Mouse (Mus musculus) spleen, adult 2 months (tissue): ENCODE measurements around the gene Igf2bp1. TPM values are rescaled to one million over a fixed set of nuclear protein-coding genes. Genes with fewer than 3 reads are reported as not detected.

Experiments used
- DNase-seq, 2 experiments: peaks; one replicate each; pipeline versions ENCODE4 v3.0.0 to v3.0.0-alpha.2; 2012 to 2021; ENCODE audit warnings: low spot score in 2 of 2, low read depth in 1 of 2
- H3K27ac ChIP-seq: fragments of 200-500 bp; 2 replicates; pipeline ENCODE4 v1.5.1; 2012; ENCODE audit warnings: low read length, inconsistent platforms; ENCODE audit not compliant: insufficient read depth
- H3K27me3 ChIP-seq: fragments of 200-500 bp; 2 replicates; pipeline ENCODE4 v1.6.1; 2012; ENCODE audit warnings: mild to moderate bottlenecking, moderate library complexity, low read length, inconsistent platforms; ENCODE audit not compliant: control insufficient read depth, insufficient read depth
- H3K36me3 ChIP-seq: fragments of 200-500 bp; 2 replicates; pipeline ENCODE4 v1.6.1; 2012; ENCODE audit warnings: mild to moderate bottlenecking, low read length, inconsistent platforms; ENCODE audit not compliant: control insufficient read depth, insufficient read depth
- H3K4me1 ChIP-seq: fragments of 200-500 bp; 2 replicates; pipeline ENCODE4 v1.6.1; 2011; ENCODE audit warnings: inconsistent platforms; ENCODE audit not compliant: control insufficient read depth, insufficient read depth, insufficient read length
- H3K4me3 ChIP-seq: fragments of 200-500 bp; 2 replicates; pipeline ENCODE4 v1.5.1; 2011; ENCODE audit warnings: mild to moderate bottlenecking, inconsistent platforms; ENCODE audit not compliant: insufficient read depth, insufficient read length; ENCODE audit errors: extremely low read depth
- CTCF ChIP-seq: fragments of 200-500 bp; IDR thresholded peaks from 2 replicates; pipeline ENCODE4 v1.5.1; 2011; ENCODE audit warnings: mild to moderate bottlenecking, inconsistent platforms; ENCODE audit not compliant: insufficient read depth, insufficient read length, insufficient replicate concordance; ENCODE audit errors: extremely low read depth
- POLR2A ChIP-seq: fragments of 200-500 bp; IDR thresholded peaks from 2 replicates; pipeline ENCODE4 v1.6.1; 2011; ENCODE audit warnings: low read depth, low read length, inconsistent platforms
- WGBS: fragments of 180-500 bp; shearing (Covaris S2); methylation state at CpG from one replicate; pipeline ENCODE4 v1.1.7; 2018; 5-methylcytosine and 5-hydroxymethylcytosine counted together
- polyA plus RNA-seq: library from polyadenylated mRNA; depleted of rRNA; stranded (reverse); fragments of >200 nt; gene quantifications from 2 replicates; pipeline ENCODE4 v1.2.3, GENCODE M21; 2012; rRNA removed

Igf2bp1 gene
- 0.05 TPM in 1 of 2 replicates, not detected in the other for polyA plus RNA-seq

DNA sequence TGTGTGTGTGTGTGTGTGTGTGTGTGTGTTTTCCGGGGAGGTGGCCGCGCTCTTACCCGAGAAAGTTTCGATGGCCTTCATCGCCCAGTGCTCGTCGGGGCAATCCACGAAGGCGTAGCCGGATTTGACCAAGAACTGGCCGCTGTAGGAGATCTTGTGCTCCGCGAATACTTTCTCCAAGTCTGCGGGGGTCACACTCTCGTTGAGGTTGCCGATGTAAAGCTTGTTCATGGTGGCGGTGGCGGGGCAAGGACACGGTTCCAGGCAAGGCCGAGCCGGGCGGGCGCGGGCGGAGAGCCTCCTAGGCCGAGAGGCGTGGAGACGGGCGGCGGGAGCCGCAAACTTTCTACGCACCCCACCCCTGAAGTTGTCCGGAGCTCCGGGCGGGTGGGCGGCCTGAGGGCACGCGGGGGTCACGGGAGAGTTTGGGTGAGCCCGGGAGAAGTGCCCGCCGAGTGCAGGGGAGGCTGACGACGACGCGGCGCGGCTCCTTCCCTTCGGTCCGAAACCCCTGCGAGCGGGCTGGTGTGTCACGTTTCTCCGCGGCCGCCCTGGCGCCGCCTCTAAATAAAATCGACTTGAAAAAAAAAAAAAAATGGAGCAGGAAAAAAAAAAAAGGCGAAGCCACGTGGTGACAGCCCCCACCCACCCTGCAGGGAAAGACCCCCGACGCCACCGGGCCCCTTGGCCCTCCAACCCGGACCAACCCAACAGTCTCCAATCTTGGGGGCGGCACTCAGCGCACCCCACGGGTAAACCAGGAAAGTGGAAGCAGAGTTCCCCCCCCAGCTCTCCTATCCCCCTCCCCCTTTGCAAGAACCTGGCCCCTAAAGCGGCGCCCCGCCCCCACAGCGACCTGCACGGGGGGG, at the start of gene Igf2bp1:
TSS of gene Igf2bp1 (minus strand) at position 538 of the 869 bp plus-strand sequence.
- TF ChIP-seq POLR2A: no peak
- TF ChIP-seq CTCF: no peak
- H3K4me3 ChIP-seq: peak within 1 kb of the TSS; percentile 34; the same call in 1 of the 2 replicates
- peaks cover 15% of the 10 kb centered on the region for H3K4me1 ChIP-seq
- WGBS: 3% methylated on average over 70 of the region's 74 CpGs
- no peaks in the 10 kb centered on the region for H3K36me3 ChIP-seq
- DNase-seq: no peak
- H3K27ac ChIP-seq: no peak within 1 kb of the TSS
- H3K27me3 ChIP-seq: peaks cover 45% of the 10 kb centered on the region

DNA sequence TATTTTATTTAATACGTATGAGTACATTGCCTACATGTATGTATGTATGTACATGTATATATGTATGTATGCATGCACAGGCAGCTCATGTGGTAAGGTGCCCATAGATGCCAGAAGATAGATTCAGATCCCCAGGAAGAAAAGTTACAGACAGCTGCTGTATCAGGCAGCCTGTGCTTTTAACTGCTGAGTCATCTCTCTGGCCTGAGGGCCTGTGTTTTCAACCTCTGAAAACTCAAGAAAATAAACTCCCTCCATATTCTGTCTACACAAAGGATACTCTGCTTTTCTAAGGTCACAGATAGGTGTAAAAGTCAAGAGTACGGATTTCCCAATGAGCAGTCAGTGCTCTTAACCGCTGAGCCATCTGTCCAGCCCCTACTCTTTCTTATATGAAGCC, 45.1 kb upstream of the Igf2bp1 start:
- Histone ChIP-seq H3K27me3 (no peaks in the 10 kb centered on the region), H3K4me1 (peaks cover 3% of the 10 kb centered on the region), H3K27ac (no peak overlapping the region), H3K4me3 (no peak overlapping the region), H3K36me3 (peaks cover 45% of the 10 kb centered on the region)
- DNase-seq: no peak
- 97% methylated on average over 3 of the region's 3 CpGs for WGBS
- TF ChIP-seq CTCF (no peak), POLR2A (no peak)

DNA sequence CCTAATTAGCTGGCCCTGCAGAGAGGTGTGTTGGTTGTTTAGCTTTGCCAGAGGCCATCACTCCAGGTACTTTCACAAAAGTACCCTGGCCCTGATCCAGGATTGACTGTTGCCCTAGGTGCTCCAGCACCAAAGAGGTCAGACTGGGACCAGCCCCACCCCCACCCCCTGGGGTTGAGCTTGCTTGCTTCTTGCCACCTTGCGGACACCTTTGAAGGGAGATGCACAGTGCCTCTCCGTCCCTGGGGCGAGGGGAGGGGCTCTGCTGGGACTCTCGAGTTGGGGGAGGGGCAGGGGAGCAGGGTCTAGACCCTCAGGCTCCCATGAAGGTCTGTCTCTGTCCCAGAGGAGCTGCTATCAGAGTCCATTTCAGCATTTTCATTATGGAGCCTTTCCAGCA, 44.2 kb upstream of the Igf2bp1 start:
- Histone ChIP-seq H3K4me3 (no peak overlapping the region), H3K4me1 (peaks cover 3% of the 10 kb centered on the region), H3K27me3 (no peaks in the 10 kb centered on the region), H3K36me3 (peaks cover 39% of the 10 kb centered on the region), H3K27ac (no peak overlapping the region)
- DNase-seq: no peak
- WGBS: 99% methylated on average over 4 of the region's 4 CpGs
- TF ChIP-seq POLR2A (no peak), CTCF (no peak)

DNA sequence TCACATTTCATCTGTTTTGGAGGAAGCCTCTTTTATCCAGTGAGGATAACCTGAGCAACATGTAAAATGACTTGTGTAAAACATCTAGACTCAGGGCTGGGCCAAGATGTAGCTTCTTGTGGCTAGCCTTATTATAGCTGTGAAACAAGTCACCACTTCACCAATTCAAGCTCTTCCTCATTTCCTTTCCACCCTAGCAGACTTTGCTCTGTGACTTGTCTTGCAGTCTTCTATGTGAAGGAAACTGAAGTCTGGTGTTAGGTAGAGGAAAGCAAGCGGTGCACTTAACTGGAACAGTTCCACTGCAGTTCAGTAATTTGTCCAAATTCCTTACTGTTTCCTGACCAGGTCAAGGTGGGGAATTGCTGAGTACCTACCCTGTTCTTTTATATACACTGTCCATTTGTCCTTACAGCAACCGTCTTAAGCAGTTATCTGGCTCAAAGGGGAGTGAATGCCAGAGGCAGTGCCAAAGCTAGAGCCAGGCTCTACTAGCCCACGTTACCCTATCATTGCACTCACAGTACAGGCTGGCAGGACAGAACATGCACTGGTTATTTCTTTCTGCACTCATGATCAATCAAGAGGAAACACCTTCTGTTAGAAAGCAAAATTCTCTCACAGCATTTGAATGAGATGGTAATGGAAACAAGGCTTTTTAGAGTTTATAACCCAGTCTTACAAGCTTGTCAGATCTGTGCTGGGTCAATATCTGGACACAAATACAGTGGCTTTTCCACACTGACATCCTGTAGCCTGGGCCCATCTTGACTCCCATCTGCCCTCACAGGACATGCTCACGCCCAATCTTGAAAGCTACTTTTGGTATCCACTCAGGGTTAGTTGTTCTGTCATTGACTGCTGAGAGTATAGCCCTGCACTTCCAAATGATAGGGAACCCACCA, 42.0 kb upstream of the Igf2bp1 start:
- DNase-seq: no peak
- no peak overlapping the region for H3K4me3 ChIP-seq
- peaks cover 3% of the 10 kb centered on the region for H3K4me1 ChIP-seq
- no peaks in the 10 kb centered on the region for H3K27me3 ChIP-seq
- H3K36me3 ChIP-seq: peaks cover 31% of the 10 kb centered on the region
- WGBS: 77% methylated on average over 4 of the region's 4 CpGs
- 0 out of 2 replicates have a peak overlapping the region, but pooled peaks have one; percentile 26 for H3K27ac ChIP-seq
- TF ChIP-seq POLR2A (no peak), CTCF (no peak)

DNA sequence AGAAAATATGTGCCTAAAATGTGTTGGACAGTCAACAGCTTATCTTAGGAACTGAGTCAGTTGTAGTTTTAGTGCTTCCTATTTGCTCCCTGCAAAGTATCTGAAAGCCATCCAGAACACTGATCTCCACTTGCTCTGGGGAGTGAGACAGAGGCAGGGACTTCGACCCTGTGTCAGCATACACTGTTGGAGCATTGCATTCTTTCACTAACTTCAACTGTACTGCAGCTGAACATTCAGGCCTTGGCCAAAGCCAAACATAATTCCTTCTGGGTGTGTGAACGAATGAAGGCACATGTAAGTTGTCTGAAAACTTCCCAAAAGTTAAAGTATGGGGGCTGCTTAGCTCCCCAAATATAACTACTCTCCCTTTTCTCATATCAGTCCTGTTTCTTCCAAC, 41.1 kb upstream of the Igf2bp1 start:
- TF ChIP-seq CTCF (no peak), POLR2A (no peak)
- 86% methylated on average over 2 of the region's 2 CpGs for WGBS
- Histone ChIP-seq H3K4me3 (no peak overlapping the region), H3K36me3 (peaks cover 29% of the 10 kb centered on the region), H3K4me1 (peaks cover 3% of the 10 kb centered on the region), H3K27ac (no peak overlapping the region), H3K27me3 (no peaks in the 10 kb centered on the region)
- no peak for DNase-seq

DNA sequence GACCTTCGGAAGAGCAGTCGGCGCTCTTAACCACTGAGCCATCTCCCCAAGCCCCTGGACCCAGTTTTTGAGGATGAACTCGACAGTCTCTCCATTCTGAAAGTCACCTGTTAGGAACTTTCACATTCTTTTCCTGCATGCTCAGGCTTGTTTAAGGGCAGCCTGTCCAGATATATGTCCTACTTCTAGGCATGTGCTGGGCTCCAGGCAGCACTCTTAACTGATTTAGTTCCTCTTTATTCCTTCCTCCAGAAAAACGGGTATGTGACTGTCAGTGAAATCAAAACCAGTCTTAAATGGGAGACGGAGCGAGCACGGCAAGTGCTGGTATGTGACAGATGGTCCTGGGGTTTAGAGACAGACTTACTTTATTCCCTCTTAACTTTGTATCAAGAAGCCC, 40.3 kb upstream of the Igf2bp1 start:
- Histone ChIP-seq H3K4me1 (peaks cover 3% of the 10 kb centered on the region), H3K4me3 (no peak overlapping the region), H3K27ac (no peak overlapping the region), H3K36me3 (peaks cover 24% of the 10 kb centered on the region), H3K27me3 (no peaks in the 10 kb centered on the region)
- no peak for DNase-seq
- TF ChIP-seq CTCF (no peak), POLR2A (no peak)
- 79% methylated on average over 8 of the region's 8 CpGs for WGBS
